Mouse (Mus musculus) spleen, postnatal 10 days (tissue): ENCODE measurements around the gene Enpep.

Source experiments
- DNase-seq, 2 experiments: peaks; one replicate each; pipeline ENCODE4 v3.0.0; 2021 to 2022; ENCODE audit warnings: low spot score in 2 of 2

The Enpep gene

DNA sequence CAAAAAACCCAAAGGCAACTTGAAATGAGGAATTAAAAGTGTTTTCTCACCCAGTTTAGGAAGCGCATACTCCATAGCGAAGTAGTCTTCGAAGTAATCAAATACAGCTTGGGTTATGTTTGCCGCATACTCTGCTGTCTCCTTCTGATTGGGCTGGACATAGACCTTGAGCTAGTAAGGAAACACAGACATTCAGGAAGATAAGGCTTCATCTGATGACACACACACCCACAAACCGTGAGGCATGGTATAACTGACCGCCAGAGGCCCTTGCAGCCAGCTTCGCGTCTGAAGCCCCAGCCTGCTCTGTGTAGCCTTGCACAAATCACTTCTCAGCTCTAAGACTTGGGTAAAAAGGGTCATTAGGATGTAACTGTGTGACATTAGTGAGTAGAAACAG, 20.0 kb downstream of the Enpep start:
- no peak for DNase-seq

DNA sequence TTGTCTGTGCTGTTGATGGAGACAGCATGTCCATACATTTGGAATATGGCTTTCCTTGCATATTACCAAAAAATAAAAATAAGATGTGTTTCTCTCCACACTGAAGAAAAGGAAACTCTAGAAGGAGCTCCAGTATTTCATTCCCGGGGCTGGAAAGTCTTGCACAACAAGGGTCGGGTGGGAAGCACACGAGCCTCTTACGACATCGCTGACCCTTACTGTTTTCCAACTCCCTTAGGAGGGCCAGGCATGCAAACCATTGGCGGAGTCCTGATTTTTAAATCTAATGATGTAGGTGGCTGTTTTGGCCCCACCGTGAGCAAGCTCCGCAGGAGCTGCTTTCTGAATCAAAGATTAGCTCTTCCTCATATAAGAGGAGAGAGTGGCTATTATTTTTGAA, 20.6 kb downstream of the Enpep start:
- DNase-seq, result no peak

DNA sequence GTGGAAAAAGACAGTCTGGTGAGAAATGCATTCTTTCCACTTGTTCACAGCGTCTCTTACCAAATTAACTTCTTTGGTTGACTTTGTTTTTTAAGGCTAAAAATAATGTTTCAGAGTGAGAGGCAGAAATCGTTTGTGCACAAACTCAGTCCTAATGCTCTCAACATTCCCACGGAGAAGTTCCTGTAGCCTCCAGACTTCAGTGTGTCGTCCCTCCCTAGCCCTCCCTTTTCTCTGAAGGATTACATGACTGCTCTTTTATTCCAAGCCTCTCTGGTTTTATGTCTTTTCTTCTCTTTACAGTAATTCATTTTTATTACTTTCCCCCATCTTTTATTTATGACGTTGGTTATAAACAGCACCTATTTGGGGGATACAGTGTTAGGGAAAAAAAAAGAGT, 22.6 kb downstream of the Enpep start:
- no peak for DNase-seq

DNA sequence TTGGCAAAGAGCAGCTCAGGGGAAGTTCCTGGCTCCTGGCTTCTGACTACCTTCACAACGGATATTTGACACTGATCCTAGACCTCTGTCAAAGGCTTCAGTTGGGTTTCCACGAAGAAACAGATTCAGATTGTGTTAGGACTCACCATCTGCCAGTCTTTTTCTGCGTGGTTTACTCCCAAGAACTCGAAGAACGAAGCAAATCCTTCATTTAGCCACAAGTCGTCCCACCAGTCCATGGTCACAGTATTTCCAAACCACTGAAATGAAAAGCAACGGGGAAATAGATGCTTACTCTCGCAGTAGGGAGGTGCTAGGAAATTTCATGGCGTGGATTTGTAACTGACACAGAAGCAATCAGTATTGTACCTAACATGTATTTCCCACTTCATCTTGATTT, 23.6 kb downstream of the Enpep start:
- no peak for DNase-seq

DNA sequence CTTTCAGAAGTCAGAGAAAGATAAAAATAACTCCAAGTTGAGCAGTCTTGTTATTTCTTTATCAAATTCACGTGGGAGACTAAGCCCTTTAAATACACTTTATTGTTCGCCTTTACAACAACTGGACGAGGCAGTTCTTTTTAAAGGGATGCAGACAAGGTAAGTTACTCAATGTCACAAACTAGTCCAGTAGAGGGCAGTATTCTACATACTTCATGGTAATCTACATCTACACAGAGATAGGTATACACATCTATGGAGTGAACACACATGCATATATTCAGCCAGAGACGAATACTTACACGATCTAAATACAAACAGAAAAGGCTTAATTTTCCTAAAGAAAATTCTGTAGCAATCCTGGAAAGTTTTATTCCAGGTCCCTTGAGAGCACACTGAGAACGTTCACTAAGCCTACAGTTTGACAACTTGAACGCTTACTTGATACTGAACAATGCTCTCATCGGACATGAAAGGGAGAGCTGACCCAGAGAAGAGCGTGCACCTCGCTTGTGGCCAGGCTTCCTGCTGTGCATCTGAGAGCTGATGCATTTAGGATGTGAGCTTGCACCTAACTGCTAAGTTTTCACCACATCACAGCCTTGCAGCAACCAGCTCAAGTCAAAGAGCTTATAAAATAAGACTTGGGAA, 24.3 kb downstream of the Enpep start:
- DNase-seq, result no peak

DNA sequence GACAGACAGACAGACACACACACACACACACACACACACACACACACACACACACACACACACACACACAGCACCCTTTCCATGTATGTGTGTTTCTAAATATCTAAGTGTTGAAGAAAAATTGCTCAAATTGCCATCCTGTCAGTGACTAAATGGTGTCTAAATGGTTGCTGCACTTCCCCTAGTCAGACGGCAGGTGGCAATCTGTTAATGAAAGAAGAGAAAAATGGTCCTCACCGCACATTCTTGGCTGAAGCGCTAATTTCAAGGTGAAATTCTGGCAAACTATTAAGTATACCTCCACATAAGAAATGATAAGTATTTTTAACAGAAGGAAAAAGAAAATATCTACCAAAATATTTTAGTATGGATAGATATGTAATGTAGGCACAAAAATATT, 28.6 kb downstream of the Enpep start:
- peak in 1 of 2 experiments; percentile 50 for DNase-seq

DNA sequence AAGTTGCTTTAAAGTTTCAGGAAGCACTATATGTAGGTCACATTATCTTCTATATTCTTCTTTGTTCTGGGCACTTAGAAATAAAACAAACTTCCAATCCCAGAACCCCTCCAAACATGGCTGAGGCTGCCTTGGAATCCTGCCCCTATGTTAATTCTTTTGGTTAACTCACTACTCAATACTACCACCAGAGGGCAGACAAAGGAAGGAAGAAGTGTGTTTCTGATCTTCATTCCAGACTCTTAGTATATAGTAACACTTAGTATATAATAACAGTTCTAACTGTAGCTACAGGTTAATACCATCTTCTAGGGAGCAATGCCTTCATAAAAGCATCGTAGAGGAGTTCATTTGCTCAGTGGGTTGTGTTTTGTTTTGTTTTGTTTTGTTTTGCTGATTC, 32.6 kb downstream of the Enpep start:
- no peak for DNase-seq

DNA sequence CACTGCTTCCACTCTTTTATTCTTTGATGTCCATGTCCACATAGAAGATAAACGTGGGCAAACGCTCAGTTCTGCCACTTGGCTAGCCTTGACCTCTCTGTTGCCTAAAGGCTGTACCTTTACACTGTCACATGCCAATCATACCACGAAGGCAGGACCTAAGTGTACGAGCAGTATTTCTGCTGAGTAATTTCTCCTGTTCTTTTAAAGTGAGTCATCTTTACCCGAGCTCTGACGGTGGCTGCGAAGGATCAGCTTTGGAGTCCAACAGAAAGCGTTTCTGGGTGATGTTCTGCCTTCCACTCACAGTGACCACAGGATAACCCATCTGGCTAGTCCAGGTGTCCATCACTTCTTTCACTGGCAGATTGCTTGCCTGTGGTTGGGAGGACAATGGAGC, 33.9 kb downstream of the Enpep start:
- no peak for DNase-seq

DNA sequence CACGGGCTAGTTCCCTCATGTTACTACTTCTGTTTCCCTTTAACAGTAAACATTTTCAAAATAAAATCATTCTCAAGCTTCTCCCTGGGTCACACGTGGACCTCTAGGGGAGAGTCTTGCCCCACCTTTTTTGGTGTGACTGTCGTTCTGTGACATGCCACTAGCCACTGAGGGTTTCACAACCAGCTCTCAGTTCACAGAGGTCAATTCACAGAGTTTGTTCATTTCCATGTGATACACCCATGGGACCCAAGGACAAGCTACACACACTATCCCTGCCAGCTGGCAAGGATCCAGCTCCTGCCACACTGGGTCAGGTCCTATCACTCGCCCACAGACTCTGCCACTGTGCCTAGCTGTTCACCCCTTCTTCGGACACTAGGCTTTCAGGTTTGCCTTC, 35.5 kb downstream of the Enpep start:
- no peak for DNase-seq

DNA sequence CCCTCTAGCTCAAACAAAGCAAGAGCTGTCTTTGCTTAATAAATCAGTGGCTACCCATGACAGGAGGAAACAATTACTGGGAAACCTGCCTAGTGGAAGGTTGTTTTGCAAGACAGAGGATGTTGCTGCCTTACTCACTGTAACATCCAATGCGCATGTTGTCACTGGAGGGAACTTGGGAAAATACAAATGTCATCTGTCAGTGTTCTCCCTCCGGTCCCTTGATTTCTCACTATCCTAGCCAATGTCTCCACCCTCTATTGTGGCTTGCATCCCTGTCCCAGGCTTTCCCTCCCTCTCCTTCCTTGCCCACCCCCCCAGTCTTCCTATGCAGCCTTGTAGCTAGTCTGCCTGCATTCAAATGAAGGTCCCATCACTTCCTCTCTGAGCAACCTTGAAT, 36.6 kb downstream of the Enpep start:
- DNase-seq, result no peak

DNA sequence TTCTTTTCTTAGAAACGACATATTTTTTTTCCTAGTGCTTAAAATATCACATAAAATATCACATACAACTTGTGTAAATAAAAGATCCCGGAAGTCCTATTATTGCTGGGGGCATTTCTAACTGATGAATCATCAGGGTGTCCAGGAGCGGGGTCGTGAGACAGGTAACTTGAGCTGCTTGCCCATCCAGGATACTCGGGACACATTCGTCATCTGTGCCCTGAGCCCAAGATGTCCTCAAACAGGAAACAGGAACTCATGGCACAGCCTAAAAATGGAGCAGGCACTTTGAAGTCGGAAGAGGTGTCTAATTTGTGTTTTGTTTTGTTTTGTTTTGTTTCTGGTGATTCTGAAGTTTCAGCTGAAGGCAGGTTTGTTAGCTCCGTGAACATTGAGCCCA, 43.0 kb downstream of the Enpep start:
- DNase-seq, result no peak

DNA sequence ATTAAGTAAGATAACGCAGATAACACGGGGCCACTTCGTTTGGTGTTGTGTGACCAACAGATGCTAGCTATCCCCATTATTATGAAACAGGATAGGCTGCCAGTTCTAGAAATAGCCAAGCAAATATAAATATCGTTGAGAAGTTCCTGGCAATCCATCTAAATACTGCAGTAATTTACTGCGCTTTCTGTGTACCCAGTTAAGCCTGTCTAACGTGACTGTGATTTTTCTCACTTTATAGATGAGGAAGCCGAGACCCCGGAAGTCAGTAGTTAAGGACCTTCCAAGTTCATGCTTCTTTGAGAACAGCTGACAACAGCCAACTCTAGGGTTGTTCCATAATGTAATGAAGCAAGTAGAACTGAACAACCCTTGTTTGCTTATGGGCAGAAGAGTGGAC, 45.4 kb downstream of the Enpep start:
- DNase-seq, result no peak

DNA sequence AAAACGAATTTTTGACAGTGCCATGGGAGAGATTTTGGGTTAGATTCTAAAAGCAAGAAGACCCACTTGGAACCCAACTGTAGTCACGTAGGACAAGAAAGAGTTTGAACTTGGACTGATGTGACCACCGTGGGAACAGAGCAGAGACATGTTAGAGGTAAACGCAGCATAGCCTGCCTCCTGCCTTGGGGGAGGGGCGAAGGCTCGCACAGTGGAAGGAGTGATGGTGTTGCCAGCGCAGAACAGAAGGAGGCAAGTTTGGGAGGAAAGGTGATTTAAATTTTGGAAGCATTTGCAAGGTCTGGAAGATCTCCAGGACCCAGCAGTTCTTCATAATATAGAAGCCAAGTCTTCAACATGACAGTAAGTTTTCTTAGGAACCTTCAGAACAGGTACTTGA, 46.1 kb downstream of the Enpep start:
- no peak for DNase-seq

DNA sequence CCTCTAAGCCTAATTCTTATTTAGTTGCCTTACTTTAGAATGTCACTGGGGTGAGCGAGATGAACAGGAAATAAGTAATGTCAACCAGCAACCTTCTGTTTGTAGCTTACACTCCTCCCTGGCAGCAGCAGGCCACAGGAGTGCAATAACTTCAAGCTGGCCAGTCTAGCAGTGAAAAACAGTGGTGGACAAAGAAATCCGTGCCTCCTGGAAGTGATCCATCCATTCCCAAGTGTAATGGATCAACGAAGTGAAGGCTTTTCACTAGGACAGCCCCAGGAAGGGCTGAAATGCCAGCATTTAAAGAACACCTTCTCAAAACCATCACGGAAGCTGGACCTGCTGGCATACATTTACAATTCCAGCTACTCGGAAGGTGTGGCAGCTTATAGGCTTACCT, 48.2 kb downstream of the Enpep start:
- no peak for DNase-seq

DNA sequence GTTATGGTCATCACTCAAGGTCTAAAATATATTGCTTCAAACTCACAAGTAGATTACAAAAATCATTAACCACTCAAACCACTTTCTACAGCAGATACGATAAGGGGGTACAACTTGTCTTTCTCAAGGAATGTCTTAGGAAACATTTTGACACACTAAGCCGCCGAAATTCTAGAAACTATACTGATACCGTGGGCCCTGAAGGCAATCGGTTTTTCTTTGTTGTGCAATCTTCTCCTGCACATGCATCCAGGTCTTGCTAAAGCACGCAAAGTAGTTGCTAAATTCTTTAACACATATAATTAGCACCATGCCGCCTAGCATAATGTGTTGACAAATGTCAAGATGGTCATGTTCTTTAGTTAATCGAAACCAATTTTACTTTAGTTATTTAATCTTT, 53.1 kb downstream of the Enpep start:
- no peak for DNase-seq

DNA sequence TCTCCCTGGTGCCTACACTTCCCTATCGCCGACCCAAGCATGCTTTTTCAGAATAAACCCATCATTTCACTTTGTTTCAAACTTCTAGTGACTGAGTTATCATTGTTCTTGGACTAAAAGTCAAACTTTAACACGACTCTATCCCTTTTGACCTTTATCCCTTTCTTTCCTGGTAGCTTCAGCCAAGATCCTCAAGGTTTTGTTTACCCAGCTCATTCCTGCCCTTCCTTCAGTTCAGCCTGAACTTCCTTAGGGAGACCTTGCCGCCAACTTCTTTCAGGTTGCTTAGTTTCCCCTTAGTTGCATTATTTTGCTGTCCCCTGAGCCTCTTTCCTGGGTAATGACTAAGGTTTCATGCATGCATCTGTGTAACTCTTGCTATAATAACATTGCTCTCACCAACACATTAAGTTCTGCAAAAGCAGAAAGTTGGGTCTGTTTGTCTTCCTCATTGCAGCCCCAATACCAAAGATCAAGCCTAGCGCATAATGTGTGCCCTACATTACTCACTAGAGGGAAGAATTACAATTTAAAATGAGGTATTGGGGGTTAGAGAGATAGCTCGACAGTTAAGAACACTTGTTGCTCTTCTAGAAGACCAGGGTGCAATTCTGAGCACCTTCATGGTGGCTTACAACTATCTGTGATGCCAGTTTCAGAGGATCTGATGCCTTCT, 59.2 kb downstream of the Enpep start:
- no peak for DNase-seq

DNA sequence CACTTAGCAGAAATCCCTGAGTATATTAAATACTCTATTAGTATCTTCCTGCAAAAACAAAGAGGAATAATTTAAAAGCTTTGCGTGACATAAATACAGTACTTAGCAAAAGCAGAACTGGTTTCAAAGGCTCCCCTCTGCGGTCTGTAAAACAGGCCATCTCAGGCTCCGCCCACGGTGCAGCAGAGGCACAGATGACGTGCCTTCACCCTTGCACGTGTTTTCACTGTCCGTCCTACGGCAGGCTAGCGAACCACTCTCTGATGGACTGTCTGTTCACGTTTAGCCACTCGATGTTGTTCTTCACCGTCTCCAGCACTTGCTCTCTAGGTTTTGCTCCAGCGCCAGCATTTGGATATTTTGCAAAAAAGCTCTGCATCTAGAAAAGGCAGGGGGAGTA, 62.5 kb downstream of the Enpep start:
- peak; percentile 4 to 53 for DNase-seq

DNA sequence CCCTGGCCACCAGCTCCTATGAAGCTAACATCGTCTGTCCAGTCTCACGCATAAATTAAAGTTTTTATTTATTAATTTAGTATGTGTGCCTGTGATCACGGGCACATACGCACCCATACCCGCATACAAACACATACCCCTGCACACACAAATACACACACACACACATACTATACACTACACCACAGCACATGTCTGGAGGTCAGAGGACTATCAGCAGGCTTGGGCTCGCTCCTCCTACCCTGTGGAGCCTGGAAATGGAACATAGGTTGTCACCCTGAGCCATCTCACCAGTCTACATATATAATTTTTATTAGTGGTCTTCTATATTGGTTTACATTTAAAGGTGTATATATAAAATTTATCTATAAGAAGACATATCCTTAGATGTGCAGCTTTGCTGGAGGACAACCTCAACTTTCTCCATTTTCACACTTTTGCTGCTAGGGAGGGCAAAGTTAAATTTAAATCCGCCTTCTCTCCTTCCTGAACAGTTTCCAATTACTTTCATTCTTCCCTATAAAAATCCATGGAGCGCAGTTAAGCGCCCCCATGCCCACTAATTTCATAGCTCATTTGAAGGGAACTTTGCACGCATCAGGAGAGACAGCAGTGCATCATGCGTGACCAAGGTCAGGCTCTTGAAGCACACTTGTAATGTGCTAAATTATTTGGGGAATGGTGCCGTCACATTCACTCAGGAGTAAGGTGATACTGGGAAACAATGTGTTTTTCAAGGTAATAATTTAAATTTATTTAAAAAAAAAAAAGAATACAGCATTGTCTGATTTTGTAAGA, 63.4 kb downstream of the Enpep start:
- no peak for DNase-seq

DNA sequence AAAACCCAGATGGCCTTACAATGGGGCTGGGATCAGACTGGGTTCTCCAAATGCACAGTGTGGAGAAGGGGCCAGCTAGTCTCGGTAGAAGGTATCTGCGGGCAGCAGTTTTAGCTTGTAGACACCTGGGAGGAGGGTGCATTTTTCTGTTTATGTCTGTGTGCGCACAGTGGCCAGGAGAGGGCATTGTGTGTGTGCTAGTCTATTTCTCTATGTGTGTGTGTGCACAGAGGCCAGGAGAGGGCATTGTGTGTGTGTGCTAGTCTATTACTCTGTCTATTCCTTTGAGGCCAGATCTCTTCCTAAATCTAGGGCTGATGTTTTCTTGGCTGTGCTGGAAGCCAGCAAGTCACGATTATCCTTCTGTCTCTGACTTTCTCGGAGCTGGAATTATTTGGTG, 74.0 kb downstream of the Enpep start:
- DNase-seq, result no peak

DNA sequence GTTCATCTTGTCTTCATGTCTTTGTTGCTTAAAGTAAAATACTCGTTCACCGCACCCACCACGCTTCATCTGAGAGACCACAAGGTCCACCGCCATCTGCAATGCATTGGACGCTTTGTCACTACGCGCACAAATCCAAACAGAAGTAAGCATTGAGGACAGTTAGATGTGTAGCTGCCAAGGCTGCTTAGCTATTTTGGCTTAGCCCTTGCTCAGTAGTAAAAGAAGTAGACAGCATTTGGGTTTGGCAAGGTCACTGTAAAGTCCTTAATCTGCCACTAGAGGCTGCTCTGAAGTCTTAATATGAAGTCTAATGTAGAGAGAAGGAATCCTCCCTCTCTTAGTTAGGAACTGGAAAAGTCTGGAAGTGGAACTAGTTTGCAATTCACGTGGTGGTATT, 75.8 kb downstream of the Enpep start:
- no peak for DNase-seq

DNA sequence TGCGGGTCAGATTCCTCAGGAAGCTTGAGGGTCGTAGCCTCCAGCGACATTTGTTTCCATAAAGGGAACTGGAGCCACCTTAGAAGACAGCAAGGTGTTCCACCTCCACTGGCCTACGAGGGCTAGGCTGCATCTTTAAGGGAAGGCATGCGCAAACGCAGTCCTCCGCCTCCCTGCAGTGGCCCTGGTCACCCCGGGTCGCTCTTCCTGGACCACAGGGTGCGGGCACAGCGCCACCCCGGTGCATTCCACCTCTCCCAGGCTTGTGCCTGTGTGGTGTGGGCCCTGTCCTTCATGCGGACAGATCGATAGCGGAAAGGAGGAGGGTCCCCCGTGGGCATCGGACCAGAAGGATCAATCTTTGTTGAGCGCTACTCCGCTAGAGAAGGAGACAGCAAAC, 76.2 kb downstream of the Enpep start:
- DNase-seq, result no peak

DNA sequence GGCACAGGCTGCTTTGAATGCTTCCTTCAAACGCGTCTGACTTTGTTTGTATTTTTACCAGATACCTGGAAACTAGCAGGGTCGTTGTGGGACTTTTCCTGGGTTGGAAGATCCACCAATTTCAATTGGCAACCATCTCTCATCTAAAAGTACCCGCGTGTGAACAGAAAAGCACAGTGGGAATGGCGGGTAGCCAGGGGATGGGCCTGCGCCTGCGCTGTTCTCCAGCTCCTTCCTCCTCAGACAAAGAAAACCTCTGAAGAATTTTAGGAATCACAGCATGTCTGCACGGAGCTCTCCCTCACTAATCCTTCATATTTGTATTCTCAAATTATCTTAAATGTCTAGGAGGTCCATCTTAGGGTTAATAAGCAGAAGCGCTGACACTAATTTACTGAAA, 78.3 kb downstream of the Enpep start:
- no peak for DNase-seq

DNA sequence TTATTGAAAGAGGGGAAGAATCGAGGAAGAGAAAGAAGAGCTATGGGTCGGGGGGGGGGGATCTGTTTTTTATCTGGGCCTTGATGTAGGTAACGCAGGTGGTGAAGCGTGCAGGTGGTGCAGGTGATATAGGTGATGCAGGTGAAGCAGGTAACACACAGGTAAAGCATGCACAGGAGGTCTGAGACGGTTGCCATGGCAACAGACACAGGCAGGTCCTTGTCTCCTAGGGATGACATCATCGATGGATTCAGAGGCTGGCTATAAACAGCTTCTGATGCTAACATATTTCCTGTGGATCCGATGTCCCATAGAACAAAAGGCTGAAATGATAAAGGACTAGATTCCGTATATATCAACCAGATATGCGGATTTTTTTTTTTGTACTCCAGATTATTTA, 81.5 kb downstream of the Enpep start:
- no peak for DNase-seq
